Mouse (Mus musculus) heart, embryonic 14.5 days (tissue): ENCODE data around the gene Zfp367. TPM values are rescaled to one million over a fixed set of nuclear protein-coding genes. Genes with fewer than 3 reads are reported as not detected.

Experiments
- ATAC-seq: fragments of 200-750 bp; cut with Nextera tagmentation; 2 replicates; pipeline ENCODE4 v1.8.0; 2017; ENCODE audit warnings: low read depth, moderate TSS enrichment; ENCODE audit not compliant: insufficient number of reproducible peaks, insufficient read depth, low FRiP score
- H3K27ac ChIP-seq, 2 experiments: fragments of 200-500 bp in 1 of 2; fragments of 300-500 bp in 1 of 2; sonication (generic) in 1 of 2; replicated peaks in 1 of 2; 2 replicates each; pipeline ENCODE4 v1.5.1; 2012 to 2014; ENCODE audit warnings: low read depth in 2 of 2, low read length in 2 of 2, control low read depth in 1 of 2, mild to moderate bottlenecking in 1 of 2, mixed read lengths in 1 of 2; ENCODE audit not compliant: control insufficient read depth in 1 of 2, insufficient read depth in 1 of 2
- H3K27me3 ChIP-seq: fragments of 300-500 bp; sonication (generic); 2 replicates; pipeline ENCODE4 v1.6.1; 2014; ENCODE audit warnings: mild to moderate bottlenecking, low read length, control low read depth; ENCODE audit not compliant: control insufficient read depth, insufficient read depth
- H3K36me3 ChIP-seq: fragments of 300-500 bp; sonication (generic); 2 replicates; pipeline ENCODE4 v1.6.1; 2014; ENCODE audit warnings: mild to moderate bottlenecking, control low read depth, low read length, mixed read lengths; ENCODE audit not compliant: control insufficient read depth, insufficient read depth
- H3K4me1 ChIP-seq, 2 experiments: fragments of 200-500 bp in 1 of 2; fragments of 300-500 bp in 1 of 2; sonication (generic) in 1 of 2; 2 replicates each; pipeline ENCODE4 v1.6.1; 2012 to 2014; ENCODE audit warnings: low read length in 2 of 2, control low read depth in 1 of 2, mixed read lengths in 1 of 2; ENCODE audit not compliant: control insufficient read depth in 2 of 2, insufficient read depth in 2 of 2
- H3K4me2 ChIP-seq: fragments of 300-500 bp; sonication (generic); 2 replicates; pipeline ENCODE4 v1.6.1; 2014; ENCODE audit warnings: mild to moderate bottlenecking, low read length
- H3K4me3 ChIP-seq, 2 experiments: fragments of 200-500 bp in 1 of 2; fragments of 300-500 bp in 1 of 2; sonication (generic) in 1 of 2; 2 replicates each; pipeline ENCODE4 v1.5.1; 2012 to 2014; ENCODE audit warnings: low read length in 2 of 2, mild to moderate bottlenecking in 2 of 2, control low read depth in 1 of 2, low read depth in 1 of 2, moderate library complexity in 1 of 2; ENCODE audit not compliant: control insufficient read depth in 1 of 2, insufficient read depth in 1 of 2
- H3K9ac ChIP-seq: fragments of 300-500 bp; sonication (generic); 2 replicates; pipeline ENCODE4 v1.6.1; 2014; ENCODE audit warnings: mild to moderate bottlenecking, low read length
- H3K9me3 ChIP-seq: fragments of 300-500 bp; sonication (generic); 2 replicates; pipeline ENCODE4 v1.6.1; 2016; ENCODE audit warnings: low read length, control low read depth; ENCODE audit not compliant: control insufficient read depth
- WGBS: fragments of 180-500 bp; shearing (Covaris S2); extraction: QIAGEN DNeasy Blood & Tissue Kit; methylation state at CpG from one replicate; pipeline ENCODE4 v1.1.7; 2014; 5-methylcytosine and 5-hydroxymethylcytosine counted together
- polyA plus RNA-seq: library from polyadenylated mRNA; unstranded; fragments of >200 nt; fragmentation: Nextera tagmentation; extraction: Ambion mirVana; gene quantifications from 2 replicates; pipeline ENCODE4 v1.2.1, GENCODE M21; 2014

Gene Zfp367
- polyA plus RNA-seq, 1 experiment from 2014 or later = 28.1 TPM

- no peaks in the 10 kb centered on the region for H3K9me3 ChIP-seq
- no peak overlapping the region for H3K9ac ChIP-seq
- no peak overlapping the region for H3K4me3 ChIP-seq
- no peak overlapping the region for H3K4me2 ChIP-seq
- 71% methylated on average over 10 of the region's 10 CpGs for WGBS
- no peak for ATAC-seq
- H3K27me3 ChIP-seq = no peaks in the 10 kb centered on the region
- H3K4me1 ChIP-seq = peaks cover 13 to 19% of the 10 kb centered on the region in 2 experiments
- H3K27ac ChIP-seq = no peak overlapping the region
- peaks cover 65% of the 10 kb centered on the region for H3K36me3 ChIP-seq
Observed at GRCm38 (mm10) chr13:64184361-64184760, 31.4 kb upstream of the Zfp367 start.

GRCm38 (mm10) chr13:64183583-64183982 is 30.6 kb upstream of the Zfp367 start:
- 85% methylated on average over 4 of the region's 4 CpGs for WGBS
- peaks cover 73% of the 10 kb centered on the region for H3K36me3 ChIP-seq

DNA sequence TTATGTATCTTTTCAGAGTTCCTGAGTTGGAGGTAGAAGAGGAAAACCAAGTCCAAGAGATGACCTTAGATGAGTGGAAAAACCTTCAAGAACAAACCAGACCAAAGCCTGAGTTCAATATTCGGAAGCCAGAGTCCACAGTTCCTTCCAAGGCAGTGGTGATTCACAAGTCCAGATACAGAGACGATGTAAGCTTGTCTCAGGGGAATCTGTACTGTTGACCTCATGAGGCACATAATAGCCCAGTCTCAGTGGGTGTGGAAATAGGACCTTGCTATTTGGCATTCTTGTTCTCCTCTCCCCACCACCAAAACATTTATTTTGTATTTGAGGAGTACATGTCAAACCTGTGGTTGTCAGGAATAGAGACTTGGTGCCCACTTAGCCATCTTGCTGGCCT is 29.1 kb upstream of the Zfp367 start:
- Histone ChIP-seq H3K27me3 (no peaks in the 10 kb centered on the region), H3K4me1 (peaks cover 6 to 8% of the 10 kb centered on the region in 2 experiments; a peak in 3 of 4 replicates), H3K4me3 (no peak overlapping the region), H3K4me2 (no peak overlapping the region), H3K27ac (no peak overlapping the region), H3K9me3 (no peaks in the 10 kb centered on the region), H3K9ac (no peak overlapping the region), H3K36me3 (peaks cover 88% of the 10 kb centered on the region)
- no peak for ATAC-seq
- WGBS = 67% methylated on average over 2 of the region's 2 CpGs

More at GRCm38 (mm10) chr13:64183583-64183982, 30.6 kb upstream of the Zfp367 start:
- Histone ChIP-seq H3K4me3 (no peak overlapping the region), H3K4me1 (peaks cover 9 to 13% of the 10 kb centered on the region in 2 experiments), H3K4me2 (no peak overlapping the region), H3K27ac (no peak overlapping the region), H3K9me3 (no peaks in the 10 kb centered on the region), H3K27me3 (no peaks in the 10 kb centered on the region), H3K9ac (no peak overlapping the region)
- no peak for ATAC-seq

DNA sequence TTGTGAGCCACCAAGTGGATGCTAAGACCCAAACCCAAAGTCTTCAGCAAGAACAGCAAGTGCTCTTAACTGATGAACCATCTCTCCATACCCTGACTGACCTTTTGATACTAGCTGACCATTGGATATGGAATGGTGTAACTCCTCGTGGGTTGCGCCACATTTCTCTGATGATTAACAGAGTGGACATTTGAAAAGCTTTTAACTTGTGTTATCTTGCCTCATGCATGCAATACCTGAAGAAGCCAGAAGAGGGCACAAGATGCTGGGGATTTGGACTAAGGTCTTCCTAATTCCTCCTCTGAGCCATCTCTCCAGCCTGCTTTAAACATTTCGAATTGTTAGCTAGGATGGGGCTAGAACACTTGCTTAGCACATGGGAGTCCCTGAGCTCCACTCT is 27.9 kb upstream of the Zfp367 start:
- no peak for ATAC-seq
- Histone ChIP-seq H3K9me3 (no peaks in the 10 kb centered on the region), H3K27ac (no peak overlapping the region), H3K9ac (no peak overlapping the region), H3K36me3 (peaks cover 90% of the 10 kb centered on the region), H3K27me3 (no peaks in the 10 kb centered on the region), H3K4me2 (no peak overlapping the region), H3K4me1 (no peaks in the 10 kb centered on the region; a peak in 1 of 4 replicates), H3K4me3 (no peak overlapping the region)
- WGBS = 82% methylated on average over 3 of the region's 3 CpGs

DNA sequence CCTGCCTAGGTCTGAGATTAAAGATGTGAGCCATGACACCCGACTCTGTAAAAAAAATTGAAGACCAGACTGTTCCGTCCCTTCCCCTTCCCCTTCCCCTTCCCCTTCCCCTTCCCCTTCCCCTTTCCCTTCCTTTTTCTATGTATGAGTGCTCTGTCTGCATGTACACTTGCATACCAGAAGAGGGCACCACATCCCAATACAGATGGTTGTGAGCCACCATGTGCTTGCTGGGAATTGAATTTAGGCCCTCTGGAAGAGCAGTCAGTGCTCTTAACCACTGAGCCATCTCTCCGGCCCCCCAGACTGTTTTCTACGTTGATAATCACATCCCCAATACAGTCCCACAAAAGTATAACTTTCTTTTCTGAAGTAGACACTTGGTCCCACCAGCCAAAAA is 27.3 kb upstream of the Zfp367 start:
- no peak for ATAC-seq
- Histone ChIP-seq H3K27ac (no peak overlapping the region), H3K36me3 (peaks cover 90% of the 10 kb centered on the region), H3K4me1 (no peaks in the 10 kb centered on the region; a peak in 1 of 4 replicates), H3K9ac (no peak overlapping the region), H3K4me3 (no peak overlapping the region), H3K4me2 (no peak overlapping the region), H3K27me3 (no peaks in the 10 kb centered on the region), H3K9me3 (no peaks in the 10 kb centered on the region)
- WGBS = 79% methylated on average over 4 of the region's 4 CpGs

GRCm38 (mm10) chr13:64178746-64179652 is 26.0 kb upstream of the Zfp367 start:
- Histone ChIP-seq H3K9ac (0 out of 2 replicates have a peak overlapping the region, but pooled peaks have one; percentile 21), H3K9me3 (no peaks in the 10 kb centered on the region), H3K4me1 (no peaks in the 10 kb centered on the region; a peak in 1 of 4 replicates), H3K27me3 (no peaks in the 10 kb centered on the region), H3K4me2 (no peak overlapping the region), H3K4me3 (no peak overlapping the region), H3K36me3 (peaks cover 90% of the 10 kb centered on the region), H3K27ac (no peak overlapping the region)
- WGBS = 61% methylated on average over 13 of the region's 13 CpGs
- no peak for ATAC-seq

GRCm38 (mm10) chr13:64178000-64178399 is 25.0 kb upstream of the Zfp367 start:
- Histone ChIP-seq H3K4me3 (no peak overlapping the region), H3K9me3 (no peaks in the 10 kb centered on the region), H3K9ac (no peak overlapping the region), H3K27me3 (no peaks in the 10 kb centered on the region), H3K36me3 (peaks cover 90% of the 10 kb centered on the region), H3K4me1 (no peaks in the 10 kb centered on the region; a peak in 1 of 4 replicates), H3K27ac (no peak overlapping the region), H3K4me2 (no peak overlapping the region)
- no peak for ATAC-seq
- WGBS = 56% methylated on average over 7 of the region's 7 CpGs
